Mouse (Mus musculus) midbrain, embryonic 16.5 days (tissue): ENCODE results near the gene Bloc1s6. TPM values are rescaled to one million over a fixed set of nuclear protein-coding genes. Genes with fewer than 3 reads are reported as not detected.

Source experiments
- ATAC-seq: fragments of 200-750 bp; cut with Nextera tagmentation; 2 replicates; pipeline ENCODE4 v1.8.0; 2017; ENCODE audit warnings: moderate TSS enrichment
- H3K27ac ChIP-seq: fragments of 300-500 bp; sonication (generic); 2 replicates; pipeline ENCODE4 v1.5.1; 2014; ENCODE audit warnings: mild to moderate bottlenecking, low read length, mixed read lengths
- H3K27me3 ChIP-seq: fragments of 300-500 bp; sonication (generic); 2 replicates; pipeline ENCODE4 v1.6.1; 2014; ENCODE audit warnings: low read depth, low read length, mixed read lengths; ENCODE audit not compliant: control insufficient read depth, insufficient read depth
- H3K36me3 ChIP-seq: fragments of 300-500 bp; sonication (generic); 2 replicates; pipeline ENCODE4 v1.6.1; 2014; ENCODE audit warnings: mild to moderate bottlenecking, low read length, moderate library complexity, mixed read lengths; ENCODE audit not compliant: control insufficient read depth, insufficient read depth
- H3K4me1 ChIP-seq: fragments of 300-500 bp; sonication (generic); 2 replicates; pipeline ENCODE4 v1.6.1; 2014; ENCODE audit warnings: mild to moderate bottlenecking, low read length, mixed read lengths; ENCODE audit not compliant: control insufficient read depth, insufficient read depth
- H3K4me2 ChIP-seq: fragments of 300-500 bp; sonication (generic); 2 replicates; pipeline ENCODE4 v1.6.1; 2014; ENCODE audit warnings: mild to moderate bottlenecking, low read length, mixed read lengths
- H3K4me3 ChIP-seq: fragments of 300-500 bp; sonication (generic); 2 replicates; pipeline ENCODE4 v1.5.1; 2014; ENCODE audit warnings: low read depth, mild to moderate bottlenecking, low read length, moderate library complexity, mixed read lengths
- H3K9ac ChIP-seq: fragments of 300-500 bp; sonication (generic); 2 replicates; pipeline ENCODE4 v1.6.1; 2014; ENCODE audit warnings: low read depth, low read length, mixed read lengths
- H3K9me3 ChIP-seq: fragments of 300-500 bp; sonication (generic); replicated peaks from 2 replicates; pipeline ENCODE4 v1.6.1; 2014; ENCODE audit warnings: mild to moderate bottlenecking, low read length, mixed read lengths; ENCODE audit not compliant: control insufficient read depth, poor library complexity, severe bottlenecking
- WGBS: fragments of 180-500 bp; shearing (Covaris S2); extraction: QIAGEN DNeasy Blood & Tissue Kit; methylation state at CpG from one replicate; pipeline ENCODE4 v1.1.7; 2014; 5-methylcytosine and 5-hydroxymethylcytosine counted together
- polyA plus RNA-seq: library from polyadenylated mRNA; unstranded; fragments of >200 nt; fragmentation: Nextera tagmentation; extraction: Ambion mirVana; gene quantifications from 2 replicates; pipeline ENCODE4 v1.2.1, GENCODE M21; 2015

Bloc1s6 gene
- polyA plus RNA-seq, 1 experiment from 2014 or later = 114 TPM

DNA sequence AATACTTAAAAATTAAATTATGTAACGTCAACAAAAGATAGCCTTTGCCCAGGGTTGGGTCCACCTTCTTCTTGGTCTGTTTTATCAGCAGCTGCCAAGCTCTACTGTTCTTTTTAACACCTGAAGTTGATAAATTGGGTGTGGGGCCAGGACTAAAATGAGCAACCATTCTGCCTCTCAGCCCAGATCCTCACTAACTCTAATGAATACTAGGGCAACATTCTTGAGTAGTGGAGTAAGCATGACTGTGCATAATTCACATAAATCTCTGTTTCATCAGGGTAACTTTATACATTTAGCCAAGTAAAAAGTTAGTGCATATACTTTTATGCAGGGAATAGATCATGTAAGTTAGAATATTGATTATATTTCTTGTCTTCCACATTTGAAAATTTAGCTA lies 37.2 kb downstream of the Bloc1s6 start:
- no peaks in the 10 kb centered on the region for H3K27me3 ChIP-seq
- ATAC-seq = no peak

GRCm38 (mm10) chr2:122776823-122777222 lies 38.5 kb downstream of the Bloc1s6 start:
- WGBS = 86% methylated on average over 2 of the region's 2 CpGs
- Histone ChIP-seq H3K4me2 (no peak overlapping the region), H3K4me3 (no peak overlapping the region), H3K27me3 (no peaks in the 10 kb centered on the region), H3K9ac (no peak overlapping the region), H3K9me3 (no peaks in the 10 kb centered on the region), H3K36me3 (no peaks in the 10 kb centered on the region), H3K4me1 (no peaks in the 10 kb centered on the region), H3K27ac (no peak overlapping the region)
- no peak for ATAC-seq

More for the DNA sequence above, 37.2 kb downstream of the Bloc1s6 start:
- no peak overlapping the region for H3K27ac ChIP-seq
- H3K9me3 ChIP-seq = no peaks in the 10 kb centered on the region
- no peak overlapping the region for H3K4me3 ChIP-seq
- H3K36me3 ChIP-seq = no peaks in the 10 kb centered on the region
- H3K4me1 ChIP-seq = no peaks in the 10 kb centered on the region
- 86% methylated on average over 1 of the region's 1 CpGs for WGBS
- H3K4me2 ChIP-seq = no peak overlapping the region
- no peak overlapping the region for H3K9ac ChIP-seq

- H3K36me3 ChIP-seq = no peaks in the 10 kb centered on the region
- ATAC-seq = no peak
- H3K4me1 ChIP-seq = no peaks in the 10 kb centered on the region
- no peak overlapping the region for H3K4me3 ChIP-seq
- H3K27ac ChIP-seq = no peak overlapping the region
- no peaks in the 10 kb centered on the region for H3K27me3 ChIP-seq
- WGBS = 79% methylated on average over 5 of the region's 5 CpGs
- no peak overlapping the region for H3K4me2 ChIP-seq
- no peak overlapping the region for H3K9ac ChIP-seq
- H3K9me3 ChIP-seq = no peaks in the 10 kb centered on the region
Observed at GRCm38 (mm10) chr2:122779967-122780366, 41.7 kb downstream of the Bloc1s6 start.

GRCm38 (mm10) chr2:122780447-122780846 lies 42.1 kb downstream of the Bloc1s6 start:
- Histone ChIP-seq H3K36me3 (no peaks in the 10 kb centered on the region), H3K27ac (no peak overlapping the region), H3K27me3 (no peaks in the 10 kb centered on the region), H3K4me2 (no peak overlapping the region), H3K4me3 (no peak overlapping the region), H3K9ac (no peak overlapping the region), H3K9me3 (no peaks in the 10 kb centered on the region), H3K4me1 (no peaks in the 10 kb centered on the region)
- WGBS = 80% methylated on average over 3 of the region's 3 CpGs
- no peak for ATAC-seq

- H3K27me3 ChIP-seq = no peaks in the 10 kb centered on the region
- no peaks in the 10 kb centered on the region for H3K36me3 ChIP-seq
- no peaks in the 10 kb centered on the region for H3K4me1 ChIP-seq
- H3K9me3 ChIP-seq = no peaks in the 10 kb centered on the region
- no peak overlapping the region for H3K9ac ChIP-seq
- no peak overlapping the region for H3K4me2 ChIP-seq
- WGBS = 82% methylated on average over 8 of the region's 8 CpGs
- no peak overlapping the region for H3K4me3 ChIP-seq
- ATAC-seq = no peak
- no peak overlapping the region for H3K27ac ChIP-seq
Observed at GRCm38 (mm10) chr2:122781590-122782356, 43.5 kb downstream of the Bloc1s6 start.

DNA sequence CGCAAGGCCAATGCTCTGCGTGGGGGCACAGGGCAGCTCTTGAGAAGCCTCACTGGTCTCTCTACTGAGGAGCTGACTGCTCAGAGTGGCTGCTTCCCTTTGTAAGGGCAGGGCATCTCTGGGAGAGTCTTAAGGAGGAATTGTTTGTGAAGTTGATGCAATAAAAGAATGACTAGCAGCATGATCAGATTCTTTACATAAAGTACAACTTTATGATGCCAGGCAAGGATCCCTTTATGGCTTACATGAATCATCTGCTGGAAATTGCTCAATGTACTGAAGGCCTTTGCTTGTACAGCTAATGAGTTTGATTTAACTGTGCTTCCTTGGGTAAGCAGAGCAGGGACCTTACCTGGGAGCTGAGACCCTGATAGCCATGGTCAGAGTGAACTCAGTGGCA lies 45.4 kb downstream of the Bloc1s6 start:
- no peaks in the 10 kb centered on the region for H3K36me3 ChIP-seq
- H3K4me3 ChIP-seq = no peak overlapping the region
- H3K9ac ChIP-seq = no peak overlapping the region
- no peak overlapping the region for H3K27ac ChIP-seq
- no peaks in the 10 kb centered on the region for H3K9me3 ChIP-seq
- H3K27me3 ChIP-seq = no peaks in the 10 kb centered on the region
- H3K4me1 ChIP-seq = no peaks in the 10 kb centered on the region
- H3K4me2 ChIP-seq = no peak overlapping the region
- WGBS = 92% methylated on average over 2 of the region's 2 CpGs
- no peak for ATAC-seq

- H3K4me3 ChIP-seq = no peak overlapping the region
- no peaks in the 10 kb centered on the region for H3K36me3 ChIP-seq
- no peak overlapping the region for H3K9ac ChIP-seq
- no peak for ATAC-seq
- no peaks in the 10 kb centered on the region for H3K4me1 ChIP-seq
- no peaks in the 10 kb centered on the region for H3K9me3 ChIP-seq
- WGBS = 90% methylated on average over 3 of the region's 3 CpGs
- H3K4me2 ChIP-seq = no peak overlapping the region
- no peak overlapping the region for H3K27ac ChIP-seq
- no peaks in the 10 kb centered on the region for H3K27me3 ChIP-seq
Observed at GRCm38 (mm10) chr2:122784701-122785100, 46.4 kb downstream of the Bloc1s6 start.

DNA sequence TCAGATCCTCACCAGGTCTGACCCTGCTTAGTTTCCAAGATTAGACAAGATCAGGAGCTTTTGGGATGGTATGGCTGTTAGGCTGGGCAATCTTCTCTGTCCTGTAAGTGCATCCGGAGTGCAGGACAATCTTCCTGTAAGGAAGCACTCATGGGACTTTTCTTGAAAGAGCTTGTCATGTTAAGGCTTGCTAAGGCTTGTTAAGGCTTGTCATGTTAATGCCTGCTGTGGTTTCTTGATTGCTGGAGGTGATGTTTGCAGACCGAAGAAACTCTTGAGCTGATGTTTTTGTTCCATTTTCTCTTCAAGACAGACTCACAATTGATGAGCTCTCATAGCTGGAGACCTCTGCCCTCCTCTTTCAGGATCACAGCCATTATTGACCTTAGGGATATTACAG lies 47.9 kb downstream of the Bloc1s6 start:
- Histone ChIP-seq H3K9ac (no peak overlapping the region), H3K27me3 (no peaks in the 10 kb centered on the region), H3K27ac (no peak overlapping the region), H3K36me3 (no peaks in the 10 kb centered on the region), H3K4me1 (no peaks in the 10 kb centered on the region), H3K4me3 (no peak overlapping the region), H3K4me2 (no peak overlapping the region), H3K9me3 (no peaks in the 10 kb centered on the region)
- ATAC-seq = no peak
- 86% methylated on average over 2 of the region's 2 CpGs for WGBS

- H3K36me3 ChIP-seq = no peaks in the 10 kb centered on the region
- no peak overlapping the region for H3K9ac ChIP-seq
- H3K4me3 ChIP-seq = no peak overlapping the region
- H3K4me2 ChIP-seq = no peak overlapping the region
- H3K4me1 ChIP-seq = no peaks in the 10 kb centered on the region
- no peak for ATAC-seq
- no peaks in the 10 kb centered on the region for H3K27me3 ChIP-seq
- WGBS = 85% methylated on average over 7 of the region's 7 CpGs
- H3K9me3 ChIP-seq = no peaks in the 10 kb centered on the region
- H3K27ac ChIP-seq = no peak overlapping the region
Observed at GRCm38 (mm10) chr2:122789311-122789710, 51.0 kb downstream of the Bloc1s6 start.
